Mouse (Mus musculus) embryonic fibroblast, embryonic 13.5 days (primary cell): ENCODE results near the gene Ptafr.

Experiments used
- CTCF ChIP-seq: IDR thresholded peaks from 2 replicates; pipeline ENCODE4 v1.5.1; 2011; ENCODE audit warnings: mild to moderate bottlenecking, control low read depth, low read length, moderate library complexity, borderline replicate concordance; ENCODE audit not compliant: insufficient read depth
- POLR2A ChIP-seq: IDR thresholded peaks from 2 replicates; pipeline ENCODE4 v1.6.1; 2011; ENCODE audit warnings: low read depth, mild to moderate bottlenecking, control low read depth, low read length, moderate library complexity

DNA sequence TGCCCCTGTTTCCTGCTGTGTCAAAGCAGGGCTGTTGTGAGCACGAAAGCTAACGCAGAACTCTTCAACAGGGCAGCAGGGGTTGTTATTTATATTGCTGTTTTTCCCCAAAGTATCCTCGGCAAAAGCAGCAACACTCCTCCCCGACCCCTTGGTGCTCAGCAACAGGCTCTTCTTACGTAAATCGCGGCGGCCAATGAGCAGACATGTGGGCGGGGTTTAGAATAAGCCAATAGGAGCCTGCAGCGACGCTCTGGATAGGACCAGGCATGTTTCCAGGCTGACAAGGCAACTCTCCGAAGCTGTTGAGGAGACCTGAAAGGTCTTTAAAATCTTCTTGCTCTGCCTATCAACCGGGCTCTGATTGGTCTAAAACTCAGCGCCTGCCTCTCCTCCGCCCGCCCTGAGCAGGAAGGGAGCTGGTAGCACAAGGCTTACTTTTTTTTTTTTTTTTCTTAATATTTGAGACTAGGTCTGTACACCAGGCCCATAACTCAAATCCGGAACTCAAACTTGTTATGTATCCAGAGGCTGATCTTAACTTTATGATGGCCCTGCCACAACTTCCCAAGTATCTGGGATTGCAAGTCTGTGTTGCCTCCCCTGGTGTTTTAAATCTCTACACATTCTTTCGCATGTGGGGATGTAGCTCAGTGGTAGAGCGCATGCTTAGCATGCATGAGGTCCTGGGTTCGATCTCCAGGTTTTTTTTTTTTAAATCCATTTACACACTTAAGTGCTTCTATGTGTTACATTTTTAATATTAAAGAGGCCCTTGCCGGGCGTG is 48.3 kb upstream of the Ptafr start:
- peak; percentile 92 for TF ChIP-seq POLR2A
- no peak for TF ChIP-seq CTCF
